Comparison of ENCODE assay signal across 31 mouse cellular contexts in genomic region chr4:31621205-31621604, GRCm38 (mm10).
"Had no signal": no experiment of that assay in that cellular context is flagged by ENCODE, and none has a peak within 500 bp of the region (broad histone marks: within the 10 kb centered on the region; RNA-seq: fewer than 3 reads in every experiment).

No protein-coding gene starts in this region.

- H3K4me3 ChIP-seq: left cerebral cortex, adult 2 months; limb, embryonic 10.5 days; limb, embryonic 12.5 days; limb, embryonic 13.5 days; limb, embryonic 15.5 days; liver, embryonic 12.5 days; liver, embryonic 13.5 days; liver, embryonic 15.5 days; lung, embryonic 15.5 days; megakaryocyte, embryonic 14.5 days; midbrain, embryonic 10.5 days; midbrain, embryonic 12.5 days; midbrain, embryonic 13.5 days; midbrain, embryonic 15.5 days; myocyte; neural tube, embryonic 12.5 days had no signal

- H3K36me3 ChIP-seq: limb, embryonic 10.5 days; limb, embryonic 12.5 days; limb, embryonic 13.5 days; limb, embryonic 15.5 days; liver, embryonic 12.5 days; liver, embryonic 13.5 days; liver, embryonic 15.5 days; lung, embryonic 15.5 days; midbrain, embryonic 10.5 days; midbrain, embryonic 12.5 days; midbrain, embryonic 13.5 days; midbrain, embryonic 15.5 days; neural tube, embryonic 12.5 days had no signal

- ATAC-seq: liver, embryonic 12.5 days; liver, postnatal 0 days; lung, postnatal 0 days; midbrain, embryonic 13.5 days; midbrain, embryonic 15.5 days; midbrain, embryonic 16.5 days had no signal

- H3K27me3 ChIP-seq: limb, embryonic 12.5 days; limb, embryonic 13.5 days; limb, embryonic 15.5 days; liver, embryonic 12.5 days; liver, embryonic 13.5 days; liver, embryonic 15.5 days; lung, embryonic 15.5 days; megakaryocyte, embryonic 14.5 days; midbrain, embryonic 12.5 days; midbrain, embryonic 13.5 days; midbrain, embryonic 15.5 days; neural tube, embryonic 12.5 days had no signal

- H3K9me3 ChIP-seq: limb, embryonic 10.5 days; limb, embryonic 12.5 days; limb, embryonic 13.5 days; limb, embryonic 15.5 days; liver, embryonic 12.5 days; liver, embryonic 13.5 days; liver, embryonic 15.5 days; lung, embryonic 15.5 days; midbrain, embryonic 10.5 days; midbrain, embryonic 12.5 days; midbrain, embryonic 13.5 days; midbrain, embryonic 15.5 days; neural tube, embryonic 12.5 days had no signal

- H3K27ac ChIP-seq: left cerebral cortex, adult 2 months; limb, embryonic 10.5 days; limb, embryonic 12.5 days; limb, embryonic 13.5 days; limb, embryonic 15.5 days; liver, embryonic 12.5 days; liver, embryonic 13.5 days; liver, embryonic 14.5 days; liver, embryonic 15.5 days; lung, embryonic 15.5 days; macrophage; midbrain, embryonic 10.5 days; midbrain, embryonic 12.5 days; midbrain, embryonic 13.5 days; midbrain, embryonic 15.5 days; neural tube, embryonic 12.5 days had no signal

- H3K4me2 ChIP-seq: limb, embryonic 12.5 days; limb, embryonic 13.5 days; limb, embryonic 15.5 days; liver, embryonic 11.5 days; liver, embryonic 12.5 days; liver, embryonic 13.5 days; liver, embryonic 15.5 days; lung, embryonic 14.5 days; lung, embryonic 15.5 days; midbrain, embryonic 12.5 days; midbrain, embryonic 13.5 days; midbrain, embryonic 15.5 days; neural tube, embryonic 12.5 days had no signal

- DNase-seq: left cerebral cortex, postnatal 4 days; liver; liver, embryonic 13.5 days; liver, postnatal 0 days; lung, adult 18-20 months; lung, adult 2 months; lung, embryonic 14.5 days; lung, postnatal 10 days; lung, postnatal 14 days; lung, postnatal 36 days; lung, postnatal 4 days had no signal

- H3K9ac ChIP-seq: limb, embryonic 12.5 days; limb, embryonic 13.5 days; limb, embryonic 15.5 days; liver, embryonic 12.5 days; liver, embryonic 13.5 days; liver, embryonic 14.5 days; liver, embryonic 15.5 days; liver, postnatal 0 days; lung, embryonic 14.5 days; lung, embryonic 15.5 days; midbrain, embryonic 12.5 days; midbrain, embryonic 13.5 days; midbrain, embryonic 15.5 days; neural tube, embryonic 12.5 days had no signal

- H3K4me1 ChIP-seq: limb, embryonic 15.5 days; liver, embryonic 12.5 days; liver, embryonic 13.5 days; liver, embryonic 15.5 days; lung, embryonic 15.5 days; megakaryocyte, embryonic 14.5 days had no signal
